Mouse (Mus musculus) bone marrow, adult 2 months (tissue): ENCODE data around the gene Grb10. TPM values are rescaled to one million over a fixed set of nuclear protein-coding genes. Genes with fewer than 3 reads are reported as not detected.

Experiments used
- H3K27ac ChIP-seq: fragments of 200-500 bp; 2 replicates; pipeline ENCODE4 v1.5.1; 2012; ENCODE audit warnings: low read depth, mild to moderate bottlenecking, control low read depth, inconsistent platforms, low read length; ENCODE audit not compliant: control insufficient read depth, poor library complexity, insufficient read depth
- H3K4me1 ChIP-seq: fragments of 200-500 bp; 2 replicates; pipeline ENCODE4 v1.6.1; 2011; ENCODE audit warnings: low read length; ENCODE audit not compliant: control insufficient read depth, insufficient read depth
- H3K4me3 ChIP-seq: fragments of 200-500 bp; replicated peaks from 2 replicates; pipeline ENCODE3; 2011; ENCODE audit warnings: mild to moderate bottlenecking, low read depth, low read length, control low read depth; ENCODE audit not compliant: control insufficient read depth
- CTCF ChIP-seq: fragments of 200-500 bp; IDR thresholded peaks from 2 replicates; pipeline ENCODE4 v1.5.1; 2011; ENCODE audit warnings: low read length, control low read depth; ENCODE audit not compliant: control insufficient read depth, insufficient read depth
- POLR2A ChIP-seq: fragments of 200-500 bp; IDR thresholded peaks from 2 replicates; pipeline ENCODE4 v1.6.1; 2011; ENCODE audit warnings: low read depth, mild to moderate bottlenecking, control low read depth, low read length, borderline replicate concordance; ENCODE audit not compliant: control insufficient read depth
- WGBS: fragments of 180-500 bp; shearing (Covaris S2); methylation state at CpG from one replicate; pipeline ENCODE4 v1.1.7; 2018; 5-methylcytosine and 5-hydroxymethylcytosine counted together
- polyA plus RNA-seq: library from polyadenylated mRNA; stranded (reverse); fragments of >200 nt; gene quantifications from 2 replicates; pipeline ENCODE4 v1.2.4, GENCODE M21; 2011; ENCODE audit warnings: low replicate concordance; ENCODE audit not compliant: missing spikeins, insufficient read depth, insufficient read length

Grb10 gene
- polyA plus RNA-seq, 1 experiment = 17.0 TPM

DNA sequence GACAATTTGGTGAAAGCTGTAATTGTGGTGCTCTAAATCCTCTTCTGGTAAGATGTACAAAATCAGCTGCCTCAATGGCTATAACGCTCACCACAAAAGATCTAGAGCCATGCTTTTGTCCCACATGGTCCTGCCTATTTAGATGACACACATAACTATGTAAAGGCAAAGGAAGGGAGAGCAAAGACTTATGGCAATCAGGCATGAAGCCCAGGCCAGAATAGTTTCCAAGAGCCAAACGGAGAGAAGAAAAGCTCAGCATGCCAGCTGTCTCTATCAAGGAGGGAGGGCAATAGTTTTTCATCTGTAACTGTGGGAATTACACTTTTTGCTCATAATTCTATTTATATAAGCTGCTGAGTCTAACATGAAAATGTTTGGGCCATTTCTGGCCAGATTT lies 45.3 kb downstream of the Grb10 start:
- TF ChIP-seq POLR2A = no peak
- TF ChIP-seq CTCF = no peak
- H3K4me1 ChIP-seq = no peaks in the 10 kb centered on the region
- 76% methylated on average over 2 of the region's 2 CpGs for WGBS
- H3K27ac ChIP-seq = no peak overlapping the region
- H3K4me3 ChIP-seq = no peak overlapping the region

- 82% methylated on average over 4 of the region's 4 CpGs for WGBS
Measured at GRCm38 (mm10) chr11:11989850-11990249, 48.6 kb downstream of the Grb10 start.

GRCm38 (mm10) chr11:11987233-11987632 lies 51.2 kb downstream of the Grb10 start:
- H3K4me1 ChIP-seq = no peaks in the 10 kb centered on the region
- no peak overlapping the region for H3K27ac ChIP-seq
- no peak overlapping the region for H3K4me3 ChIP-seq
- TF ChIP-seq CTCF (no peak), POLR2A (no peak)
- WGBS = 76% methylated on average over 3 of the region's 3 CpGs

More at GRCm38 (mm10) chr11:11989850-11990249, 48.6 kb downstream of the Grb10 start:
- TF ChIP-seq CTCF (no peak), POLR2A (no peak)
- Histone ChIP-seq H3K4me1 (no peaks in the 10 kb centered on the region), H3K27ac (no peak overlapping the region), H3K4me3 (no peak overlapping the region)

- Histone ChIP-seq H3K27ac (no peak overlapping the region), H3K4me3 (no peak overlapping the region), H3K4me1 (no peaks in the 10 kb centered on the region)
- 76% methylated on average over 5 of the region's 5 CpGs for WGBS
- TF ChIP-seq POLR2A (no peak), CTCF (no peak)
Measured at GRCm38 (mm10) chr11:11978611-11979197, 59.8 kb downstream of the Grb10 start.

GRCm38 (mm10) chr11:11974591-11975255 lies 63.8 kb downstream of the Grb10 start:
- Histone ChIP-seq H3K4me3 (no peak overlapping the region), H3K4me1 (no peaks in the 10 kb centered on the region), H3K27ac (no peak overlapping the region)
- 12% methylated on average over 10 of the region's 10 CpGs for WGBS
- TF ChIP-seq POLR2A = no peak
- TF ChIP-seq CTCF = peak; percentile 44

- Histone ChIP-seq H3K4me3 (no peak overlapping the region), H3K4me1 (no peaks in the 10 kb centered on the region), H3K27ac (no peak overlapping the region)
- WGBS = 19% methylated on average over 8 of the region's 8 CpGs
- TF ChIP-seq CTCF = peak; percentile 72
- TF ChIP-seq POLR2A = no peak
Measured at GRCm38 (mm10) chr11:11973366-11974014, 65.0 kb downstream of the Grb10 start.

DNA sequence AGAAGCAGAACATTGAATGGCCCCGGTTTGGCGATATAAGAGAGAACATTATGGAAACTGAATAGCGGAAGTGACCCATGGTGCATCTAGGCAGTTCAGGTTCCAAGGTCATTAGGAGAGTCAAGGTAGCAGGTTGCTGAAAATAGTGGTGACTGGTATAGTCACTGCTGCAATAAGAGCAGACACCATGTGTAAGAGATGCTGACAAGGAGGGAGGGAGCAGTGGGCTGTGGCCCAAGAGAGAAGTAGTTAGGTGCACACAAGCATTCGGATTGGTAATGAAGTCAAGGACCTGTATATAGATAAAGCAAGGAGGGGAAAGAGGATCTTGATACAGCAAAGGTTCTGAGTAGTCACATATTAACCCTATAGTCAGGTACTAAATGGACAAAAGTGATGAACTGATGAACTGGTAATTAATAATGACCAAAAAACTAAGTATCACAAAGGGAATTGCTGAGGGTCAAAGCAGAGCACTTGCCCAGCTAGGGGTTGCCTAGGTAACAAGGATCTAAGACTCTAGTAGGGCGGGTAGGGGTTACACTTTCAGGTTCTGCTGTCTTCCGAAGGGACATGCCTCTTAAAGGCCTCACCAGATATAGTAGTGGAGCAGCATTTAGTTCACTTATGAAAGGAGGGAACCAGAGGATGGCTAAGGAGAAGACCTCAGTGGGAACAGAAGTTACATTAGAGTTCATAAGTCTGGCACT lies 65.9 kb downstream of the Grb10 start:
- H3K4me1 ChIP-seq = no peaks in the 10 kb centered on the region
- WGBS = 85% methylated on average over 6 of the region's 6 CpGs
- TF ChIP-seq POLR2A (no peak), CTCF (no peak)
- H3K4me3 ChIP-seq = no peak overlapping the region
- H3K27ac ChIP-seq = no peak overlapping the region

GRCm38 (mm10) chr11:11970246-11970645 lies 68.2 kb downstream of the Grb10 start:
- H3K4me3 ChIP-seq = no peak overlapping the region
- TF ChIP-seq POLR2A (no peak), CTCF (no peak)
- WGBS = 89% methylated on average over 11 of the region's 11 CpGs
- H3K27ac ChIP-seq = no peak overlapping the region
- no peaks in the 10 kb centered on the region; the same call in 1 of the 2 replicates for H3K4me1 ChIP-seq
